Mouse (Mus musculus) heart, embryonic 13.5 days (tissue): ENCODE measurements around the gene Gm14393. TPM values are rescaled to one million over a fixed set of nuclear protein-coding genes. Genes with fewer than 3 reads are reported as not detected.
"Not testable (repeated sequence)": the region's sequence is repeated elsewhere in the genome, so short reads cannot be mapped to it uniquely, and the experiment has no call there.

Source experiments
- ATAC-seq: fragments of 200-750 bp; cut with Nextera tagmentation; 2 replicates; pipeline ENCODE4 v1.8.0; 2017; ENCODE audit warnings: moderate TSS enrichment; ENCODE audit not compliant: insufficient number of reproducible peaks, low FRiP score, low TSS enrichment; ENCODE audit errors: extremely low read depth
- H3K27ac ChIP-seq: fragments of 300-500 bp; sonication (generic); replicated peaks from 2 replicates; pipeline ENCODE4 v1.5.1; 2015; ENCODE audit warnings: moderate library complexity, mild to moderate bottlenecking, inconsistent platforms
- H3K27me3 ChIP-seq: fragments of 300-500 bp; sonication (generic); replicated peaks from 2 replicates; pipeline ENCODE4 v1.6.1; 2015; ENCODE audit warnings: mild to moderate bottlenecking, inconsistent platforms
- H3K36me3 ChIP-seq: fragments of 300-500 bp; sonication (generic); 2 replicates; pipeline ENCODE4 v1.6.1; 2015; ENCODE audit warnings: mild to moderate bottlenecking, inconsistent platforms
- H3K4me1 ChIP-seq: fragments of 300-500 bp; sonication (generic); 2 replicates; pipeline ENCODE4 v1.6.1; 2015; ENCODE audit warnings: inconsistent platforms
- H3K4me2 ChIP-seq: fragments of 300-500 bp; sonication (generic); 2 replicates; pipeline ENCODE4 v1.6.1; 2015; ENCODE audit warnings: inconsistent platforms, mild to moderate bottlenecking, moderate library complexity
- H3K4me3 ChIP-seq: fragments of 300-500 bp; sonication (generic); 2 replicates; pipeline ENCODE4 v1.5.1; 2015; ENCODE audit warnings: moderate library complexity, mild to moderate bottlenecking, inconsistent platforms
- H3K9ac ChIP-seq: fragments of 300-500 bp; sonication (generic); 2 replicates; pipeline ENCODE4 v1.6.1; 2015; ENCODE audit warnings: inconsistent platforms, mild to moderate bottlenecking, moderate library complexity
- H3K9me3 ChIP-seq: fragments of 300-500 bp; sonication (generic); 2 replicates; pipeline ENCODE4 v1.6.1; 2016; ENCODE audit warnings: inconsistent platforms
- WGBS: fragments of 180-500 bp; shearing (Covaris S2); methylation state at CpG from one replicate; pipeline ENCODE4 v1.1.7; 2015; ENCODE audit warnings: mixed read lengths; 5-methylcytosine and 5-hydroxymethylcytosine counted together
- polyA plus RNA-seq: library from polyadenylated mRNA; unstranded; fragments of >200 nt; fragmentation: Nextera tagmentation; extraction: Ambion mirVana; gene quantifications from 2 replicates; pipeline ENCODE4 v1.2.1, GENCODE M21; 2015

The Gm14393 gene
- 0.78 and 0.87 TPM in 2 replicates for polyA plus RNA-seq

GRCm38 (mm10) chr2:175067681-175068261, at the start of gene Gm14393:
Gm14393 (minus strand) TSS chr2:175067781.
- H3K27me3 ChIP-seq, H3K9ac ChIP-seq, H3K4me3 ChIP-seq, H3K9me3 ChIP-seq, H3K27ac ChIP-seq, H3K36me3 ChIP-seq, H3K4me1 ChIP-seq, ATAC-seq, H3K4me2 ChIP-seq: not testable (repeated sequence)
- WGBS = 60% methylated on average over 1 of the region's 1 CpGs

- not testable (repeated sequence) for H3K27ac ChIP-seq, H3K27me3 ChIP-seq, ATAC-seq, H3K9ac ChIP-seq, H3K9me3 ChIP-seq, H3K36me3 ChIP-seq, H3K4me3 ChIP-seq, H3K4me1 ChIP-seq, H3K4me2 ChIP-seq
- WGBS = 90% methylated on average over 27 of the region's 27 CpGs
Measured at GRCm38 (mm10) chr2:175044268-175044667, 23.3 kb downstream of the Gm14393 start.

Other genes with a start within 250 kb of the Gm14393 start
- not detected in 2 replicates for gene Gm14444, start 57.5 kb downstream of the Gm14393 start, polyA plus RNA-seq
- 3.9 and 7.2 TPM in 2 replicates for gene Gm14399, start 74.2 kb upstream of the Gm14393 start, polyA plus RNA-seq
- gene Gm14443, start 108.1 kb upstream of the Gm14393 start, polyA plus RNA-seq = 0.37 and 0.53 TPM in 2 replicates
- gene Gm14391, start 139.1 kb upstream of the Gm14393 start, polyA plus RNA-seq = 3.8 and 4.0 TPM in 2 replicates
- not detected in 2 replicates for gene Gm14440, start 207.3 kb upstream of the Gm14393 start, polyA plus RNA-seq